Mouse (Mus musculus) layer of hippocampus, adult 9-10 months (tissue): ENCODE results near the gene Nrde2.

ENCODE experiments used
- DNase-seq: peaks from one replicate; pipeline ENCODE4 v3.0.0; 2022; ENCODE audit warnings: low spot score

Nrde2 gene

DNA sequence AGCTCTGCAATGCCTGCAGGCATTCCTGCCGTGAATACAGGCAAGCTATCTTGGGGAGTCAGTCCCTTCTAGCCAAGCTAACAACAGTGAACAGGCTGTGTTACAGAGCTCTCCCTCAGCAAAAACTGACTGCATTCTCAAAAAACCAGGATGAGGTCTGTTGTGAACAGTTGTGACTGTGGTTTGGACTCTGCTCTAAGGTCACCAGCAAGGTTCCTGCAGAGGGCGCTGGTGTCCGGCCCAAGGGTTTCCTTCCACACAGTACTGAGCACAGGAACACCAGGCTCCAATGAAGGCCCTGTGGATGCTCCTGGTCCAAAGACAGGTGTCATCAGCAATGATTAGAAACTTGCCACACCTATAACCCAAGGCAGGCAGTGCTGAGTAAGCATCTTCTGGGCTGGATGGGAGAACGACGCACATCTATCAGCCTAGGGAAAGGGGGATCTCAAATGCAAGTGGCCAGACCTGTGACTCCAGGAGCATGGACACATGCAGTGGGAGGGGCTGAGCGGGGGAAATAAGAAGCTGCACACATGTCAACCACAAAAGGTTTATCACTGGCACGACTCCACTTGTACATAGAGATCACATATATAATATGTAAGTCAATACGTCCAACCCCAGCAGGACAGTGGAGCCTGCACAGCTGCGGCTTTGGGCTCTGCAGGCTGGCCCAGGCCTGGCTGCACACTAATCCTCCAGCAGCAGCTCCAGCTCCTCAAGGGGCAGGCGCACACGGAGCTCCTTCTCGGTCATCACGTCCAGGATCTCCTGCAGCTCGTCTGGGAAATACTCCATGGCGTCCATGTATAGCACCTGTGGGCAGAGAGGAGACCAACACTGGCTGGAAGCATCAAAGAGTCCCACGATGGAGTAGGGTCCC is 34.3 kb downstream of the Nrde2 start:
- no peak for DNase-seq

DNA sequence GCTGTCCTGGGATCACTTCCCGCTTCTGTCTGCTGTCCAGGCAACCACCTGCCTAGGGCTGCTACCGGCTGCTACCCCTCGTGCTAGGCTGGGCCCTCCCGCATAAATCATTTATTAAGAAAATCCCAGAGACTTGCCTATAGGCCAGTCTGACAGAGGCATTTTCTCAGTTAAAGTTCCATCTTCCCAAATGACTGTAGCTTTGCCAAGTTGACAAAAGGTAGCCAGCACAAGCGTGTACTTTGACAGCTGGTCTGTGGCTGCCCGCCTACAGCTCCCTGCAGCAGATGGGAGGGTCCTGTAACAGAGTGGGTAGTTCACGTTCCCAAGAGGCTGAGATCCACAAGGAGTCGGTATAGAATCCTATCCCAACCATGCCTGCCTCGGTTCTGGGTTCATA is 36.0 kb downstream of the Nrde2 start:
- peak; percentile 62 for DNase-seq

DNA sequence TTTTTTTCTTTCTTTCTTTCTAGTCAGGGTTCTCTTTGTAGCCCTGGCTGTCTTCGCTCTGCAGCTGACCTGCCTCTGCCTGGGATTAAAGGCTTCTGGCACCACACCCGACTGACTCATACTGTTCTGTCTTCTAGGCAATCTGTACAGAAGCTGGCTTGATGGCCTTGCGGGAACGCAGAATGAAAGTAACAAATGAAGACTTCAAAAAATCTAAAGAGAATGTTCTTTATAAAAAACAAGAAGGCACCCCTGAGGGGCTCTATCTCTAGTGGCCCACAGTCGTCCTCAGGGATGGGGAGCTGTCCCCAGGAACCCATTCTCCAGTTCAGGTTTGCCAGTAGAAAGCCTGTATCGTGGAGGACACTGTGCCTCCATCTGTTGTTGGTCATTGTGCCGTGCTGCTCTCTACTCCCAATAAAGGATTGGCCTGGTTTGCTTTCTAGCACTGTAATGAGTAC is 36.5 kb downstream of the Nrde2 start:
- DNase-seq, result no peak

- no peak for DNase-seq
Measured at GRCm38 (mm10) chr12:100115982-100116381, 43.5 kb downstream of the Nrde2 start.

- peak; percentile 46 for DNase-seq
Measured at GRCm38 (mm10) chr12:100109986-100110696, 49.3 kb downstream of the Nrde2 start, which contains the start of gene Psmc1. Gene Psmc1, plus strand, starts transcription at chr12:100110154.

GRCm38 (mm10) chr12:100107436-100107835 is 52.0 kb downstream of the Nrde2 start:
- no peak for DNase-seq

GRCm38 (mm10) chr12:100106275-100106895 is 53.1 kb downstream of the Nrde2 start:
- DNase-seq, result peak; percentile 61

- DNase-seq, result no peak
Measured at GRCm38 (mm10) chr12:100104530-100104929, 54.9 kb downstream of the Nrde2 start.

DNA sequence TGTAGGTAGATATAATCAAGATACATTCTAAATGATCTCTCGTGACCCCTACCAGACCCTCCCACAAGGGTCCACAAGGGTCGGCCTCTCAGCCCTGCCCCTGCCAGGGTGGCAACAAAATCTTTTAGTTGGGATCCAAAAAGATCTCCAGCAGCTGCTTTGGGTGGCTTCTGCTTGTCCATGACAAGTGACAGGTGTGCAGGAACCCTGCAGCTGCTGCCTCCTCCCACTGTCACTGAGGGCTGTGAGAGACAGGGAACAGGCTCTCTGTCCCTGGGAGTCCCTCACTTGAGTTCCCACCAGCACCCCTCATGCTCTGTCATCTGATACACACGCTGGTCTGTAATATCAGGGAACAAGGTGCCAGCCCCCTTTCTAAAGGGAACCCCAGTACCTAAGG is 57.8 kb downstream of the Nrde2 start:
- DNase-seq, result no peak

DNA sequence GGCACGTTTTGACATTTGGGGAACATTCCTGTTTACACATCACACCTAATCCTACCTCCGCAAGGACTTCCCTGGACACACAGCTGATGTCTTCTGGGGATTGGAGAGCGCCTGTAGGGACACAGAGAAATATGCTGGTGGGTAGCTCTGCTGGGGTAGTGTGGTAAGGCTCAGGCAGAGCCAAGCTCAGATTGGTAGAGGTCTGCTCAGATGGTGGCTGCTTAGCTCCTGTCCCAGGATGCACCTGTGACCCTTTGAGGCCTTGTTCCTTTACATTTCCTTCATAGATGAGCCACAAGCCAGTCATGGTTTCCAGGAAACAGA is 58.8 kb downstream of the Nrde2 start:
- DNase-seq, result no peak

GRCm38 (mm10) chr12:100099971-100100706 is 59.3 kb downstream of the Nrde2 start:
- DNase-seq, result peak; percentile 48

DNA sequence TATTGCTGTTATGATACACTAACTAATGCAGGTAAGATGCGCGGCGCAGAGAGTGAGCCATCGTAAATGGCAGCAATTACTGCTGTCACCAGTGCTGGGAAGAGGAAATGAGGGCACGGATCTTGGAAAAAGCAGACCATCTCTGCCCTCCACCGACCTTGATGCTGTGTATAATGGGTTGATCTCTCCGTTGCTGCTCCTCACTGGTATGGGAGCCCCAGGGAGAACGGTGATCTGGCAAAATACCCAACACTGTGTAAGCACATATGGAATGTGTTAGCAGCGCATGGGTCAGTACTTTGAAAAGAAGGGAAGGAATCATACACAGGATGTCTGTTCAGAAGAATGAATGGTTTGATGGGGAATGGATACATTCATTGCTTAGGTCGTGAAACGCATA is 66.4 kb downstream of the Nrde2 start:
- no peak for DNase-seq

- DNase-seq, result no peak
Measured at GRCm38 (mm10) chr12:100090750-100091149, 68.7 kb downstream of the Nrde2 start.

GRCm38 (mm10) chr12:100089265-100089664 is 70.2 kb downstream of the Nrde2 start:
- DNase-seq, result no peak

DNA sequence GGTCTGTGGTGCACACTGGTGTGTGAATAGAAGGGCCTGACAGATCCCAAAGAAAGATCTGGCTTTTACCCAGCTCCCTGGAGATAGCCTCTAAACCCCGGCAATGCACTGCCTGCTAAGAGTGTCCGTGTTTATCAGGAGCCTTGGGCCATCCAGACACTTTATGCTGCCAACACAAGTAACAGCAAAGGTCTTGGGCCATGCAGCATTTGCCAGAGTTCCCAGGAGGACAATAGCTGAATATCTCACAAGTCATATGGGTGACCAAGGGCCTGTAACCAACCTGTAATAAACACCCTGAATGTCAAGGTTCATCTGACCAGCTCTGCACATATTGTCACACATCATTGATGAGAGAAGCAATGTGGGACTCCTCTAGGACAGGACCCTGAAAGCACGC is 71.4 kb downstream of the Nrde2 start:
- no peak for DNase-seq

- DNase-seq, result no peak
Measured at GRCm38 (mm10) chr12:100079636-100080286, 79.7 kb downstream of the Nrde2 start.

DNA sequence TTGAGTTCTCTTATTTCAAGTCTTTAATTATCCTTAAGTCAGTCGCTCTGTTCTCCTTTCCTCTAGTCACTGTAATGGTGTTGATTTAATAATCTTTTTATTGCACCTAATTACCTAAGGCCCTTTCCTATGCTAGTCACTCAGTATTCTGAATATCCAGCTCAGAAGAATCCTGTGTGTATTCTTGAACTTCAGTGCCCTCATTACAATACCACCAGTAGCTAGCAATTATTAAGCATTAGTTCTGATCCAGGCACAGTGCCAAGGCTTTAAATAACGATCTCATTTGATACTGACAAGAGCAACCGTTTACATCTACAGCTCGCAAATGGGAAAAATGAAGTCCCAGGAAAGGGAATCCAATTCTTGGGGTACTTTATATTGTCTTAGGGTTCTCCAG is 83.7 kb downstream of the Nrde2 start:
- no peak for DNase-seq
